Mouse (Mus musculus): ENCODE results near the gene Tubgcp6.

The Tubgcp6 gene

DNA sequence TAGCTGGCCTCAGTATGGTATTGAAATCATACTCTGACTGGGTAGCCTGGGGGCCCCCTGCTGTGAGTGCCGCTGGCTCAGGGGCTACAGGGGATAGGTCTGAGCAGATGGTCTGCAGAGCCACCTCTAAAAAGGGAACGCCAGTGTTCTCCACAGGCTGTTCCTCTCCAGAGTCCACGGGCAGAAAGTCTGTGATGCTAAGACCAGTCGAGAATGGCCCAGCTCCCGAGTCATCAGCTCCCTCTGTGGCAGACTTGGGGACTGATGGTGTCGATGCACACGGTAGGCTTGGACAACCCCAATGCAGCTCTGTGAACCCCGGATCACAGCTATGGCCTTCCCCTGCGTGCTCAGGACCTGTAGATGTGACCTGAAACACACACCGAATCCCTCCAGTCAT, 19.0 kb downstream of the Tubgcp6 start:
- peak; percentile 83 for DNase-seq (ENCODE audit: low read depth, low spot score)

DNA sequence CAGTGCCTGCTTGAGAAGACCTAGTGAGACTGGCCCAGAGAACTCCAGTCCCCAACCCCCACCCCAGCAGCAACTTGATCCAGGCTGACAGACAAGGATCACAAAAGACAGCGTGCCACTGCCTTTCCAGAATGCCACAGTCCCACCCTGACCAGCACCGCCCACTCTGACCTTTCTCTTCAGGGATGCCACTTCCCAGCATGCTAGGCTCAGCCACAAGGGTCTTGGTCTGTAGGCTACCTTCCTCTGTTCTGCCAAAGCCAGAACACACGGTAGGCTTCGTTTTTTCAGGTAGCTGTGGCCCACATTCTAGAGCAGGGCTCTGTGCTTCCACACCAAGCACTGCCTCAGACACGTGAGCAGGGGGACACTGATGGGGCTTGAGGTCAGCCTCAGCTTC, 20.3 kb downstream of the Tubgcp6 start:
- no peak for DNase-seq (ENCODE audit: low read depth, low spot score)

DNA sequence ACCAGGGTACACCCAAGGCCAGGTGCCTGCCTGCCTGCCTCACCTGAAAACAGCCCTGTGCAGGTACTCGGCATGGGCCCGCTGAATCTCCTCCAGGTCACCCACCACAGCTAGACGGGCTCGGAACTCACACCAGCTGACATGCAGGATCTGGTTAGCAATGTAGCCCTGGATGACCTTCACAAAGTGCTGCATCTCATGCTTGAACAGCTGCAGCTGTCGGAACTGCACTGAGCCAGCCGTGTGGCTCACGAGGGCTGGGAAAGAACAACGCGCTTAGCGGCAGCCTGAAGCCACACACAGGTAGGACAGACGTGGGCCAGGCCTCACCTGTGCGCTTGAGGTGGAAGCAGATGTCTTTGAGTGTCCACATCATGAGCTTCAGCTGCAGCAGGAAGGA, 22.1 kb downstream of the Tubgcp6 start:
- DNase-seq (ENCODE audit: low read depth, low spot score): no peak

DNA sequence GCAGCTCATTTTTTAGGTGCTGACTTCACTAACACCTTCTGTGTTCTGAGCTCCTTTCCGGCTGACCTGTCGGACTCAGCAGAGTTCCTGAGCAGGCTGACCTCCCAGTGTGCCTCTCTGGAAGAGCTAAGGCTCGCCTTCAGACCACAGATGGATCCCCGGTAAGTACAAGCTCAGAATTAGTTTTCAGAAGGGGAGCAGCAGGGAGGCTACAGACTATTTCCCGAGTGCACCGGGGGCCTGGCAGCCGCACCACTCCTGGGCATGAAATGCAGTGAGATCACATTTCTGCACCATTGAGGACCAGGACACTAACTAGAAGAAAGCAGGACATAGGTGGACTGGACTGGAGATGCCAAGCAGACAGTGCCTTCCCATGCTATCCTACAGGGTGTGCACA, 24.3 kb downstream of the Tubgcp6 start:
- peak; percentile 75 for DNase-seq (ENCODE audit: low read depth, low spot score)

DNA sequence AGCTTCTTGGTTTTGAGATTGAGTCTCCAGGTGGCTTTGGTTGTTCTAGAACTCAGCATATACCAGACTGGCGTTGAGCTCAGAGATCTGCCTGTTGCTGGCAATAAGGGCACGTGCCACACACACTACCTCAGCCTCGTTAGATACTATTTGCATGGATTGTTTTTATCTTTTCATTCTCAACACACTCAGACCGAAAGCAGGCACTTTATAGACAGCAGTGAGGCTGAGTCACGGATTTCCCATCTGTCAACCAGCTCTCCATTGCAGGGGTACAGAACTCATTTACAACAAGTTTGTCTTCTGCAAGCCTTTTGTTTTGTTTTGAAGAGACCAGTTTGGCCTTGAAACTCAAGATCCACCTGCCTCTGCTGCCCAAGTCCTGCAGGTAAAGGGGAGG, 25.5 kb downstream of the Tubgcp6 start:
- peak; percentile 72 for DNase-seq (ENCODE audit: low read depth, low spot score)

DNA sequence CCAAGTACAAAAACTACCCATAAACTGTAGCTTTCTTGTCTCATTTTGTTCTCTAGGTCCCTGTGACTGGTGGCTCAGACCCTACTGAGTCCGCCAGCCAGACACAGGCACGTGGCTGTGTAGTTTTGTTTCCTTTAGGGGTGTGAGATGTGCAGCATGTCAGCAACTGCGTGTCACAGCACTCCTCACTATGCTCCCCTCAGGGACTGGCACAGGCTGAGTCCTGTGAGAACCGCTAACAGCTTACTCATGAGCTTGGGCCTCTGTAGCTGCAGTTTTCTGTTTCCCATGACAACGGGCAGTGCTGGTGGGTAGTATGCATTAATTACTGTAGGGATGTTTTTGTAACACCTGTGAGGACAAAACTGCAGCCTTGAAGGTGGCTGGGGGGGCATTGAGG, 30.7 kb downstream of the Tubgcp6 start:
- DNase-seq (ENCODE audit: low read depth, low spot score): peak; percentile 49

DNA sequence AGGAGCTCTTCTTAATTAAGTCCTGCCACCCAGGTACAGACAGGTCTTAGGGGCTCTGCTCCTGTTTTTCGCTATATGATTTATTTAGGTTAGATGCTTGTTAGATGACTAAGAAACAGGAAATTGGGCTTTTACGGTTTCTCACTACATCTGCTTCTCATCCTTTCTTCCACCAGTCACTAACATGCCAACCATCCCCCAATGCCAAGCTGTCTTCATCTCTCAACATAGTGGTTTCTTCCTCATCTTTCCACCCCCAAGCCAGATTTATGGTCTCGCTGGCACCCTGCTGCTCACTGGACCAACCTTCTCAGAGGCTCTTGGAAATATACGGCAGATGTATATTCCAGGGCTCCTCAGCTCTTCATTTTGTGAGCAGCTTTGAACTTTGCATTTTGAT, 32.2 kb downstream of the Tubgcp6 start:
- peak; percentile 60 for DNase-seq (ENCODE audit: low read depth, low spot score)

DNA sequence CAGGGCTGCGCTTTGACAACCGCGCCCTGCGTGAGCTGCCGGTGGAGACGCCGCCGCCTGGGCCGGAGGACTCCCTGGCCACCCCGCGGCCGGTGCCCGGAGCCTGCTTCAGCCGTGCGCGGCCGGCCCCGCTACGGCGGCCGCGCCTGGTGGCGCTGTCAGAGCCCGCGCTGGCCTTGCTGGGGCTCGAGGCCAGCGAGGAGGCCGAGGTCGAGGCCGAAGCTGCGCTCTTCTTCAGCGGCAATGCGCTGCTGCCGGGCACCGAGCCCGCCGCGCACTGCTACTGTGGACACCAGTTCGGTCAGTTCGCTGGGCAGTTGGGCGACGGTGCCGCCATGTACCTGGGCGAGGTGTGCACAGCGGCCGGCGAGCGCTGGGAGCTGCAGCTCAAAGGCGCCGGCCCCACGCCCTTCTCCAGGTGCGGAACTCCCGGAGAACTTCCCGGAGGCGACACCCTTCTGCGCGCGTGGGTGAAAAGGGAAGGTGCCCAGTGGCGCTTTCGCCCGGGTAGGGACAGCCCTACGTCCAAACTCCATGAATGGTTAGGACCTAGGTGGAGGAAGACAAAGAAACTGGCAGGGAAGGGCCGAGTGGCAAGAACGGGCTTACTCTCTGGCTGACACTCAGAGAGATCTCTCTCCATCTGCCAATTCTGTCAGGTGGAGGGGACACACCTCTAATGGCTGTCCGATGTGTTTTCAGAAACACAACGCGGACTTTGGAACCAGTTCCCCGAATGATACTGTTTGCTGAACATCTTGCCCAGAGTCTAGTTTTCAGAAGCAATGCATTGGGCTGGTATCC, 33.5 kb downstream of the Tubgcp6 start:
- peak; percentile 46 for DNase-seq (ENCODE audit: low read depth, low spot score)

DNA sequence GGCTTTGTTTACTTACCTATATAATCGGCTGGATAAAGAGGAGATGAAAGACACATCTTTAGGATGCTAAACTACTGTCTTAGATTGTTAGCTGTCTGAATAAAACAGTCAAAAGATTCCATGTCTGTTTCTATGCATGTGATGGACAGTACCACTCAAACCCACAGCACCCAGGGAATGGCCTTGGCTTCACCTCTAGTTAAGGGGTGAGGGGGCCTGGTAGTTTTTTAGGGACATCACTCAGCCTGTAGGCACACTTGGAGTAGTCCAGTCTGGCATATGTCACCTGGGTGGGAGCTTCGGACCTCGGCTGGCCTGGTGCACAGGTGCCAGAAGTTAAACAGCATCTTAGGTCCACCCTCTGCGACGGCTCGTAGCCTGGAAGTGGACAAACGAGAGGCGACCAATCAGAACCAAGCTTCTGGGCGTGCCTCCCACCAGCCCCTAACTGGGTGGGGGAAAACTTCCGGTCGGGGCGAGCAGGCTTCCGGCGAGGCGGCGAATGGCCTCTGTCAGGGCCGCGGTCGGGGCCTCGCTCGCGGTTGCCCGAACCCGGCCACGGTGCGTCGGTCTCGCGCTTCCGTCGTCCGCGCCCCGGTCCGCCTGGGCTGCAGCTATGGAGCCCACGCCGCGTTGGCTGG, 34.2 kb downstream of the Tubgcp6 start, which contains the start of gene Selenoo:
TSS of gene Selenoo (plus strand) at position 478 of the 641 bp plus-strand sequence.
- DNase-seq (ENCODE audit: low read depth, low spot score): peak; percentile 98

DNA sequence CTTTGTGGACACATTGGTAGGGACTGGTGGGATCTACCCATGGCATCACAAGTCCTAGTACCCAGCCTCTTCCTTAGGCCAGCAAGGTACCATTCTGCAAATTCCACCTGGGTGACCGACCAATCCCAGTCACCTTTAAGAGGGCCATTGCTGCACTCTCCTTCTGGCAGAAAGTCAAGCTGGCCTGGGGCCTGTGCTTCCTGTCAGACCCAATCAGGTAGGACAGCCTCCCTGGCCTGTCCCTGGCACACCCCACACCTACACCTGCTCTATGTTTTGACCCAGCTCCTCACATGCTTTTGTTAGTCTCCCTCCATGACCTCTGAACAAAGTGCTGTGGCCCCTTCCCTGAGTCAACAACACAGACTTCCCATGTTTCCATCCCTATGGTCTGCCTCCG, 38.1 kb downstream of the Tubgcp6 start:
- DNase-seq (ENCODE audit: low read depth, low spot score): no peak

DNA sequence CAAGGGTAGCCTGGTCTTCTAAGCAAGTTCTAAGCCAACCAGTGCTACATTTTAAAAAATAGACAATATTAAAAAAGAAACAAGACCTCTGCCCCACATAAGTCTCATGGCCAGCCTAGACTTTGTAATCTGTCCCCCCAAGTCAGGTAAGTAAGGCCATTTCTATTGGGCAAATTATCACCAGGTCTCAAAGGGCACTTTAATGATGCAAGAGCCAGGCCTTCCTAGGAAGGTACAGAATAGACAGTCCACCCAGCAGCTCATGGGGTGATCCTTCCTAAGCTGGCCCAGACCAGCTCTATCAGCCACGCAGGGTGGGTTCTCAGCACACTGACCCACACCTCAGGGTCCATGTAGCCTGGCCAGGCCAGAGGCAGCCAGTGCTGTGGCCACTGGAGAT, 39.0 kb downstream of the Tubgcp6 start:
- no peak for DNase-seq (ENCODE audit: low read depth, low spot score)

DNA sequence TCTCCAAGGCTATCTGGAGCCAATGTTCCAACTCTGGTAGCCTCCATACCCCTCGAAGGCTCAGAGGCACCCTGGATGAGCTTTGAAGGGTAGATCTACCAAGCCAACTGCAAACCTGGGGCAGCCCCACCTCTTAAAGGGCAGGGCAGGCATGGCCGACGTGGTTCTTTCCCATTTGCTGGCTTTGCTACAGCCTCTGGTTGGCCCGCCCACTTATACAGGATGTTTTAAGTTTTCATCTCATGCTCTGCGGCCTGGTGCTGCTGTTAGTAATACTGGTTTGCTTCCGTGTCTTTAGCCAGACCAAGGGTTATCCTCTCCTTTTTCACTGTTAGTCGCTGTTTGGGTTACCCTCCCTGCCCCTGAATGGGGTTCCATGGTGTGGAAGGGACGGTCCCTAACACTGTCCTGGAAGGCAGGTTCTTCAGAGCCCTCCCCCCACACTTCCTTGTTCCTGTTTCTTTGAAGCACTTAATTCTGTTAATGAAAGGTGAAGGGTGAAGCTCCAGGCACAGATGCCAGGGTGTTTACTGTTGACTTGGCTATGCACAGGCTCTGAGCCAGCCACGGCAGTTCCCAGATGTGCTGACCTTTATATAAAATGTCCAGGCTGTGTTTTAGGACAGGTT, 44.6 kb downstream of the Tubgcp6 start:
- DNase-seq (ENCODE audit: low read depth, low spot score): peak; percentile 52

DNA sequence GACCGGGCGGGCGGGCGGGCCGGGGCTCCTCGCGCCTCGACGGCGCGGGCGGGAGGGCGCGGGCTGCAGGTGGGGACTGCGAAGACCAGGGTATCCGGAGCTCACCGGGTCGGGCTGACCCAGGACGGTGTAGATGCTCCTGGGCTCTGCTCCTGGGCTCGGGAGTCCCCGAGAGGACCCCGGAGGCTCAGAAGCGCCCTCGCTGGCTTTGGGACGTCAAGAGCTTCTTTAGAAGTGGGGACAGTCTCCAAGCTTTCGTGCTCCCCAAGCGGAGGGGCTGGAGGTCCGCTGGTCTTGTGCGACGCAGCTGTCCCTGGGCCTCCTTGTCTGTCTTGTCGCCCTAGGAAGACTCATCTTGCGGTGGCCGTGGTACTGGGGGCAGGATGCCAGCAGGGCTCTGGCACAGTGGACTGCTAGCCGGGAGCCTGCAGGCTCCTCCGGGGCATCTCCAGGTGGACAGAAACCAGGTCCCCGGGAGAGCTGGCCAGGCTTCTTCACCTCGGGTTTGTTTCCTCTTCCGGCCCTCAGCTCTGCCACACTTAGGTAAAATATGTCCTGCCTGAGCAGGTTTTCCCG, 46.7 kb downstream of the Tubgcp6 start:
- peak; percentile 71 for DNase-seq (ENCODE audit: low read depth, low spot score)

DNA sequence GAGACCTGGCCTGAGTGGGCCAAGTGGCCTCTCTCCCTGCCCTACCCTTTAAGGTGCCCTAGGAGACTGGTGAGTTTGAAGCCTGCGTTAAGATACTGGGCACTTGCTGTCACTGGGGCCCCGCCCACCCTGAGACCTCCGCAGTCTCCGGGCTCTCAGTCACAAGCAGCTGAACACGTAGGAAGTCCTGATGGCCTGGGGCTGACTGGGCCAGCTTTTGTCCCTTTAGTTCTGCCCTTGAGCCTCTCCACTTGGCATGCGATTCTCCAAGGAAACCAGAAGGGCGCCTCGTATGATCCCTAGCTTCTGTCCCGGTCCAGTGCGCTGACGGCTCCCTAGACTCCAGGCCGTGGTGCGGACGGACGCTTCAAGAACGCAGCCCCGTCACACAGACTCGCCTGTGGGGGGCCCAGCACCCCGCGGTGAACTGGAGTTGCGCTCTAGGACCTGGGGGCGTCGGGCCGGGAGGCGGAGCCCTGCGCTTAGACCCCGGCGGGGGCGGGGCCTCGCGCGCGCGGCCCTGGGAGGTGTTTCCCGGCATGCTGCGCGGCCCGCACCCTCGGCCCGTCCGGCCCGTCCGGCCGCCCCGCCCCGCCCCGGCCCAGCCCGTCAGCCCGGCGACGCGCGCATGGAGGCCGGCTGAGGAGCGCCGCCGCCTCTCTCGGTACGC, 47.3 kb downstream of the Tubgcp6 start:
- DNase-seq (ENCODE audit: low read depth, low spot score): peak; percentile 95

DNA sequence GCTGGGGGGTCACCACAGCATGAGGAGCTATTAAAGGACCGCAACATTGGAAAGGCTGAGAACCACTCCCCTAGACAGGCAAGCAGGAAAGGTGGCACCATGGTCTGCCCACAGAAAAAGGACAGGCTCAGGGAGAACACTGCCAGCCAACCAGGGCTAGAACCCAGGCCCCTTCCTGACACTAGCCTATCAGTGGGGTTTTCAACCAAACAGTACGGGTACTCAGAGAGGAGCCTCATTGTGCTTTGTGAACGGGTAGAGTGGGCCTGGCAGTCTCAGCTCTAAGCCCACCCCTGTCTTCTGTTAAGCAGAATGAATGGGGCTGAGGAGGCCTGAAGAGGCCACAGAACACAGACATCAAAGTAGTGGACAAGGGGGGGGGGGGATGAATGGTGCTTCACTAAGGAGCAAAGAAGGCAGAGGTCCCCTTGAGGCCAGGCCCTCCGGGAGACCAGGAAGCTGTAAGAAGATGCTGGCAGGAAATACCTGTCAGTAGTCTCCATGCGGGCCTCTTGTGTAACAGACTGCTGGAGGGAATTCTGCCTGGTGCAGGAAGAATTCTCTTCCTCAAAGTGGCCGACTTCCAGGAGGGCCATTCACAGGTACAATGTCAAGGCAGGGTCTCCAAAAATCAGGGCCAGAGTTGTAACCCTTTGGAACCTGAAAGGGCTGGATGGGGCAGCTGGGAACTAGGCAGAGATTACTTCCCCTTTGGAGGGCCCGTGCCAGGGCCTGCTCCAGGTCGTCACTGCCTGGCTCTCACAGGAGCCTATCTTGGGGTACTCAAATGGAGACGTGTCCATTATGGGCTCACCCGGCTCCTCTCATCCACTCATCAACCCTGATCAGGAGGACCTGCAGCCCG, 48.1 kb downstream of the Tubgcp6 start, which contains the start of gene Trabd:
TSS of gene Trabd (plus strand) at position 512 of the 865 bp plus-strand sequence.
- DNase-seq (ENCODE audit: low read depth, low spot score): peak; percentile 50

DNA sequence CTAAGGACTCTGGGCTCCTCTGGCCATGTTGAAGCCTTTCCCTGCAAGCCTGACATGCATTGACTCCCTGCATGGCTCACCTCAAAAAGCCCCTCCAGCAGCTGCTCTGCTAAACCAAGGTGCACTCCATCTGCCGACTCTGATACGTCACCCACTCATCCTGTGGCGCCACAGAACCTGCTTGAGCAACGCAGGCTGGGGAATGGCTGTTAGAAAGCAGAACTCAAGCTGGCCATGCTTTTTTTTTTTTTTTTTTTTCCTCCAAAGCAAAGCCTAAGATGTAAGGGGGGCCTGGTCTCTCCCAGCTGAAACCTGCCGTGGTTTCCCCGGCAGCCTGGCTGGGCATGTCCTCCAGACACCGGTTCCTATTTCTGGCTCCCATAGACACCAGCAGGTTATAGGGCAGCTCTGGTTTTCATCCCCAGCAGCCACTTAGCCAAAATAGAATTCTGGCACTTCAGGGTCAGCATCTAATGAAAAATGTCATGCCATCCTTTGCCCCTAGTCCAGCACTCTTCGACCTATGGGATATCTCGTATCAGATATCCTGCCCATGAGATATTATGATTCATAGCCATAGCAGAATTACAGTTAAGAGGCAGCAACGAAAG, 48.8 kb downstream of the Tubgcp6 start:
- peak; percentile 70 for DNase-seq (ENCODE audit: low read depth, low spot score)

DNA sequence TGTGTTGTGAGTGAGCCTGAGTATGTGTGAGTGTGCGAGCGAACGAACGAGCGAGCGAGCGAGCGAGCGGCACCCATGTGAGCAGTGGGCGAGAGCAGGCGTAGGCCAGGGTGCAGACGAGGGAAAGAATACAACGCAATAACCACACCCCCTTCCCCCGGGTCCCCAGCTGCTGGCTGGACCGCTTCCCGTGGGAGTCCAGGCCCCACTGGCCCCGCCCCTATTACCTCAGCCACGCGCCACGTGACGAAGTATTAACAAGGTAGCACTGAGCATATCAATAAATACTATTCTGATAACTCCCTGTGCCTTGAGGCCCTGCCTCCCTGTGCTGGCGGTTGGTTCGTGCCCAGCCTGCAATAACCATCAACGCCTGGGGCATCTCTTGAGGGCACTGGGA, 52.3 kb downstream of the Tubgcp6 start:
- peak; percentile 45 for DNase-seq (ENCODE audit: low read depth, low spot score)

DNA sequence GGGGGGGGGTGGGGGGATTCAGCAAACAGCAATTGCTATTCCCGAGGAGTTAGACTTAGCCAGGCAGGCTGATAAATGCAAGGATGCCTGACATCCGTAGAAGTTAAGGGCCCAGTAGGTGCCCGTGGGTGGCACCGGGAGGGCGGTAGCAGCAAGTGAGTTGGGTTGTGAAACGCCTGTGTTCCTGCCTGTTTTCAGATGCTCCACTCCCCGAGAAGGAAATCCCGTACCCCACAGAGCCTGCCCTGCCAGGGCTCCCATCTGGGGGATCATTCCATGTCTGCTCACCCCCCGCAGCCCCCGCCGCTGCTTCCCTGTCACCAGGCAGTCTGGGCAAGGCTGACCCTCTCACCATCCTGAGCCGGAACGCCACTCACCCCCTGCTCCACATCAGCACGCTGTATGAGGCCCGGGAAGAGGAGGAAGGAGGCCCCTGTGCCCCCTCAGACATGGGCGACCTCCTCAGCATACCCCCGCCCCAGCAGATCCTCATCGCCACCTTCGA, 53.5 kb downstream of the Tubgcp6 start:
- no peak for DNase-seq (ENCODE audit: low read depth, low spot score)

DNA sequence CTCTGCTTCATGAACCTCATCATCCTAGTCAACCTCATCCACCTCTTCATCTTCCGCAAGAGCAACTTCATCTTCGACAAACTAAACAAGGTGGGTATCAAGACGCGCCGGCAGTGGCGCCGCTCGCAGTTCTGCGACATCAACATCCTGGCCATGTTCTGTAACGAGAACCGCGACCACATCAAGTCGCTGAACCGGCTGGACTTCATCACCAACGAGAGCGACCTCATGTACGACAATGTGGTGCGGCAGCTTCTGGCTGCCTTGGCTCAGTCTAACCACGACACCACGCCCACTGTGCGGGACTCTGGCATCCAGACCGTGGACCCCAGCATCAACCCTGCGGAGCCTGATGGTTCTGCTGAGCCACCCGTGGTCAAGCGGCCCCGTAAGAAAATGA, 54.7 kb downstream of the Tubgcp6 start:
- DNase-seq (ENCODE audit: low read depth, low spot score): no peak

DNA sequence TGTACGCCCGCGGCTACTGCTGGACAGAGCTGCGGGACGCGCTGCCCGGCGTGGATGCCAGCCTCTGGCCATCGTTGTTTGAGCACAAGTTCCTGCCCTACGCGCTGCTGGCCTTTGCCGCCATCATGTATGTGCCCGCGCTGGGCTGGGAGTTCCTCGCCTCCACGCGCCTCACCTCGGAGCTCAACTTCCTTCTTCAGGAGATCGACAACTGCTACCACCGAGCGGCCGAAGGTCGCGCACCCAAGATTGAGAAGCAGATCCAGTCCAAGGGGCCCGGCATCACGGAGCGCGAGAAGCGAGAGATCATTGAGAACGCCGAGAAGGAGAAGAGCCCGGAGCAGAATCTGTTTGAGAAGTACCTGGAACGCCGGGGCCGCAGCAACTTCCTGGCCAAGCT, 55.3 kb downstream of the Tubgcp6 start:
- no peak for DNase-seq (ENCODE audit: low read depth, low spot score)
